Mouse (Mus musculus): ENCODE results near the gene Eif4a2.

GRCm38 (mm10) chr16:23127673-23128375, 20.6 kb downstream of the Eif4a2 start, which contains the start of gene Rfc4:
- TF ChIP-seq CTCF (IDR thresholded peaks at IDR 0.05; ENCODE audit: low read depth) = 0 out of 2 replicates have a peak, but pooled peaks have one; percentile 8
- TF ChIP-seq EP300 (IDR thresholded peaks at IDR 0.05; ENCODE audit: low read depth) = peak; percentile 21; the same call in 1 of the 2 replicates

Data from heart, postnatal 0 days (tissue).